Mouse (Mus musculus): ENCODE data around the gene Plekhg4. TPM values are rescaled to one million over a fixed set of nuclear protein-coding genes. Genes with fewer than 3 reads are reported as not detected.

The Plekhg4 gene
- polyA plus RNA-seq, 1 experiment from 2014 or later, result 0.92 TPM

- H3K9ac ChIP-seq (ENCODE audit: low read length), result no peak overlapping the region
- no peak overlapping the region for H3K27ac ChIP-seq (replicated peaks; ENCODE audit: low read depth, low read length)
- 91% methylated on average over 8 of the region's 8 CpGs for WGBS
- ATAC-seq (ENCODE audit: insufficient number of reproducible peaks, low FRiP score, low TSS enrichment, low read depth) (no peak), DNase-seq (ENCODE audit: low spot score) (no peak)
- no peaks in the 10 kb centered on the region for H3K4me1 ChIP-seq (ENCODE audit: control insufficient read depth, insufficient read depth, low read length)
- no peak overlapping the region for H3K4me3 ChIP-seq (ENCODE audit: low read depth, low read length)
- H3K4me2 ChIP-seq (ENCODE audit: low read depth, severe bottlenecking), result no peak overlapping the region
- no peaks in the 10 kb centered on the region for H3K9me3 ChIP-seq (ENCODE audit: control insufficient read depth, low read length)
- no peaks in the 10 kb centered on the region for H3K36me3 ChIP-seq (ENCODE audit: control insufficient read depth, insufficient read depth, low read length)
- no peaks in the 10 kb centered on the region for H3K27me3 ChIP-seq (ENCODE audit: control insufficient read depth, insufficient read depth, low read length)
Measured at GRCm38 (mm10) chr8:105403467-105403866, 30.4 kb downstream of the Plekhg4 start.

- 80% methylated on average over 1 of the region's 1 CpGs for WGBS
- no peaks in the 10 kb centered on the region for H3K9me3 ChIP-seq (ENCODE audit: control insufficient read depth, low read length)
- H3K4me1 ChIP-seq (ENCODE audit: control insufficient read depth, insufficient read depth, low read length), result no peaks in the 10 kb centered on the region
- DNase-seq (ENCODE audit: low spot score), result no peak
- H3K9ac ChIP-seq (ENCODE audit: low read length), result no peak overlapping the region
- H3K27ac ChIP-seq (replicated peaks; ENCODE audit: low read depth, low read length), result no peak overlapping the region
- no peak for ATAC-seq (ENCODE audit: insufficient number of reproducible peaks, low FRiP score, low TSS enrichment, low read depth)
- H3K4me2 ChIP-seq (ENCODE audit: low read depth, severe bottlenecking), result no peak overlapping the region
- H3K27me3 ChIP-seq (ENCODE audit: control insufficient read depth, insufficient read depth, low read length), result no peaks in the 10 kb centered on the region
- no peaks in the 10 kb centered on the region for H3K36me3 ChIP-seq (ENCODE audit: control insufficient read depth, insufficient read depth, low read length)
- H3K4me3 ChIP-seq (ENCODE audit: low read depth, low read length), result no peak overlapping the region
Measured at GRCm38 (mm10) chr8:105404496-105404895, 31.4 kb downstream of the Plekhg4 start.

- no peaks in the 10 kb centered on the region for H3K27me3 ChIP-seq (ENCODE audit: control insufficient read depth, insufficient read depth, low read length)
- no peaks in the 10 kb centered on the region for H3K9me3 ChIP-seq (ENCODE audit: control insufficient read depth, low read length)
- no peaks in the 10 kb centered on the region for H3K4me1 ChIP-seq (ENCODE audit: control insufficient read depth, insufficient read depth, low read length)
- ATAC-seq (ENCODE audit: insufficient number of reproducible peaks, low FRiP score, low TSS enrichment, low read depth) (no peak), DNase-seq (ENCODE audit: low spot score) (no peak)
- WGBS, result 83% methylated on average over 10 of the region's 10 CpGs
- H3K4me2 ChIP-seq (ENCODE audit: low read depth, severe bottlenecking), result no peak overlapping the region
- H3K36me3 ChIP-seq (ENCODE audit: control insufficient read depth, insufficient read depth, low read length), result no peaks in the 10 kb centered on the region
- H3K27ac ChIP-seq (replicated peaks; ENCODE audit: low read depth, low read length), result no peak overlapping the region
- no peak overlapping the region for H3K9ac ChIP-seq (ENCODE audit: low read length)
- no peak overlapping the region for H3K4me3 ChIP-seq (ENCODE audit: low read depth, low read length)
Measured at GRCm38 (mm10) chr8:105406416-105406815, 33.3 kb downstream of the Plekhg4 start.

- peaks cover 6% of the 10 kb centered on the region for H3K27me3 ChIP-seq (ENCODE audit: control insufficient read depth, insufficient read depth, low read length)
- 0 out of 2 replicates have a peak, but pooled peaks cover under 1% of the 10 kb centered on the region for H3K4me1 ChIP-seq (ENCODE audit: control insufficient read depth, insufficient read depth, low read length)
- no peak overlapping the region for H3K4me3 ChIP-seq (ENCODE audit: low read depth, low read length)
- H3K9ac ChIP-seq (ENCODE audit: low read length), result no peak overlapping the region
- ATAC-seq (ENCODE audit: insufficient number of reproducible peaks, low FRiP score, low TSS enrichment, low read depth) (no peak), DNase-seq (ENCODE audit: low spot score) (no peak)
- WGBS, result 67% methylated on average over 7 of the region's 7 CpGs
- H3K27ac ChIP-seq (replicated peaks; ENCODE audit: low read depth, low read length), result no peak overlapping the region
- no peaks in the 10 kb centered on the region for H3K36me3 ChIP-seq (ENCODE audit: control insufficient read depth, insufficient read depth, low read length)
- H3K9me3 ChIP-seq (ENCODE audit: control insufficient read depth, low read length), result no peaks in the 10 kb centered on the region
- H3K4me2 ChIP-seq (ENCODE audit: low read depth, severe bottlenecking), result no peak overlapping the region
Measured at GRCm38 (mm10) chr8:105408331-105408730, 35.3 kb downstream of the Plekhg4 start.

GRCm38 (mm10) chr8:105409947-105410346 is 36.9 kb downstream of the Plekhg4 start:
- Histone ChIP-seq H3K4me3 (ENCODE audit: low read depth, low read length) (no peak overlapping the region), H3K4me1 (ENCODE audit: control insufficient read depth, insufficient read depth, low read length) (0 out of 2 replicates have a peak, but pooled peaks cover 2% of the 10 kb centered on the region), H3K9ac (ENCODE audit: low read length) (no peak overlapping the region), H3K27ac (replicated peaks; ENCODE audit: low read depth, low read length) (no peak overlapping the region), H3K9me3 (ENCODE audit: control insufficient read depth, low read length) (no peaks in the 10 kb centered on the region), H3K36me3 (ENCODE audit: control insufficient read depth, insufficient read depth, low read length) (no peaks in the 10 kb centered on the region), H3K27me3 (ENCODE audit: control insufficient read depth, insufficient read depth, low read length) (peaks cover 12% of the 10 kb centered on the region), H3K4me2 (ENCODE audit: low read depth, severe bottlenecking) (no peak overlapping the region)
- 92% methylated on average over 6 of the region's 6 CpGs for WGBS
- DNase-seq (ENCODE audit: low spot score) (no peak), ATAC-seq (ENCODE audit: insufficient number of reproducible peaks, low FRiP score, low TSS enrichment, low read depth) (no peak)

- 3% methylated on average over 34 of the region's 34 CpGs for WGBS
Measured at GRCm38 (mm10) chr8:105413391-105413790, 40.3 kb downstream of the Plekhg4 start, which contains the start of the genes Kctd19 and Lrrc36. Gene Kctd19 (minus strand): TSS chr8:105413502. Gene Lrrc36 (plus strand): TSS chr8:105413571.

GRCm38 (mm10) chr8:105418992-105419391 is 45.9 kb downstream of the Plekhg4 start:
- DNase-seq (ENCODE audit: low spot score), result no peak
- Histone ChIP-seq H3K9me3 (ENCODE audit: control insufficient read depth, low read length) (no peaks in the 10 kb centered on the region), H3K9ac (ENCODE audit: low read length) (no peak overlapping the region), H3K27me3 (ENCODE audit: control insufficient read depth, insufficient read depth, low read length) (peaks cover 2% of the 10 kb centered on the region; the same call in 1 of the 2 replicates), H3K4me1 (ENCODE audit: control insufficient read depth, insufficient read depth, low read length) (no peaks in the 10 kb centered on the region), H3K36me3 (ENCODE audit: control insufficient read depth, insufficient read depth, low read length) (no peaks in the 10 kb centered on the region), H3K4me3 (ENCODE audit: low read depth, low read length) (no peak overlapping the region), H3K27ac (replicated peaks; ENCODE audit: low read depth, low read length) (no peak overlapping the region), H3K4me2 (ENCODE audit: low read depth, severe bottlenecking) (no peak overlapping the region)
- WGBS, result 80% methylated on average over 2 of the region's 2 CpGs
- no peak for ATAC-seq (ENCODE audit: insufficient number of reproducible peaks, low FRiP score, low TSS enrichment, low read depth)

More at GRCm38 (mm10) chr8:105413391-105413790, 40.3 kb downstream of the Plekhg4 start, which contains the start of the genes Kctd19 and Lrrc36:
- peak within 1 kb of the TSS; percentile 31 for H3K4me2 ChIP-seq (ENCODE audit: low read depth, severe bottlenecking)
- ATAC-seq (ENCODE audit: insufficient number of reproducible peaks, low FRiP score, low TSS enrichment, low read depth) (no peak), DNase-seq (ENCODE audit: low spot score) (peak; percentile 63)
- H3K27ac ChIP-seq (replicated peaks; ENCODE audit: low read depth, low read length), result no peak within 1 kb of the TSS
- peak within 1 kb of the TSS; percentile 19; the same call in 1 of the 2 replicates for H3K4me3 ChIP-seq (ENCODE audit: low read depth, low read length)
- no peaks in the 10 kb centered on the region for H3K36me3 ChIP-seq (ENCODE audit: control insufficient read depth, insufficient read depth, low read length)
- H3K27me3 ChIP-seq (ENCODE audit: control insufficient read depth, insufficient read depth, low read length), result peaks cover 12% of the 10 kb centered on the region
- no peak within 1 kb of the TSS for H3K9ac ChIP-seq (ENCODE audit: low read length)
- H3K9me3 ChIP-seq (ENCODE audit: control insufficient read depth, low read length), result no peaks in the 10 kb centered on the region
- H3K4me1 ChIP-seq (ENCODE audit: control insufficient read depth, insufficient read depth, low read length), result 0 out of 2 replicates have a peak, but pooled peaks cover 2% of the 10 kb centered on the region

GRCm38 (mm10) chr8:105419800-105420199 is 46.7 kb downstream of the Plekhg4 start:
- Histone ChIP-seq H3K4me1 (ENCODE audit: control insufficient read depth, insufficient read depth, low read length) (no peaks in the 10 kb centered on the region), H3K9me3 (ENCODE audit: control insufficient read depth, low read length) (no peaks in the 10 kb centered on the region), H3K9ac (ENCODE audit: low read length) (no peak overlapping the region), H3K27ac (replicated peaks; ENCODE audit: low read depth, low read length) (no peak overlapping the region), H3K4me3 (ENCODE audit: low read depth, low read length) (no peak overlapping the region), H3K4me2 (ENCODE audit: low read depth, severe bottlenecking) (no peak overlapping the region), H3K36me3 (ENCODE audit: control insufficient read depth, insufficient read depth, low read length) (no peaks in the 10 kb centered on the region), H3K27me3 (ENCODE audit: control insufficient read depth, insufficient read depth, low read length) (no peaks in the 10 kb centered on the region)
- DNase-seq (ENCODE audit: low spot score), result no peak
- 91% methylated on average over 4 of the region's 4 CpGs for WGBS
- ATAC-seq (ENCODE audit: insufficient number of reproducible peaks, low FRiP score, low TSS enrichment, low read depth), result no peak

GRCm38 (mm10) chr8:105422006-105422405 is 48.9 kb downstream of the Plekhg4 start:
- WGBS, result 60% methylated on average over 1 of the region's 1 CpGs
- DNase-seq (ENCODE audit: low spot score), result no peak
- no peak overlapping the region for H3K9ac ChIP-seq (ENCODE audit: low read length)

More at GRCm38 (mm10) chr8:105422006-105422405, 48.9 kb downstream of the Plekhg4 start:
- Histone ChIP-seq H3K4me2 (ENCODE audit: low read depth, severe bottlenecking) (no peak overlapping the region), H3K9me3 (ENCODE audit: control insufficient read depth, low read length) (no peaks in the 10 kb centered on the region), H3K4me1 (ENCODE audit: control insufficient read depth, insufficient read depth, low read length) (no peaks in the 10 kb centered on the region), H3K36me3 (ENCODE audit: control insufficient read depth, insufficient read depth, low read length) (no peaks in the 10 kb centered on the region), H3K27me3 (ENCODE audit: control insufficient read depth, insufficient read depth, low read length) (no peaks in the 10 kb centered on the region), H3K4me3 (ENCODE audit: low read depth, low read length) (no peak overlapping the region), H3K27ac (replicated peaks; ENCODE audit: low read depth, low read length) (no peak overlapping the region)
- ATAC-seq (ENCODE audit: insufficient number of reproducible peaks, low FRiP score, low TSS enrichment, low read depth), result no peak

Measured in limb, embryonic 11.5 days (tissue).